In genomic region chr3:100485390-100486132, GRCm38 (mm10) we compare ENCODE assay signal across 11 mouse cellular contexts. TPM values are rescaled to one million over a fixed set of nuclear protein-coding genes. Genes with fewer than 3 reads are reported as not detected.
DNase-seq lines count a peak whose midpoint lies in the region; ATAC-seq and TF ChIP-seq lines count a peak whose summit lies in the region.
"Had no signal": no experiment of that assay in that cellular context is flagged by ENCODE, and none has a peak within 500 bp of the region (broad histone marks: within the 10 kb centered on the region; RNA-seq: fewer than 3 reads in every experiment).

No protein-coding gene starts in this region.

- no peak overlapping the region for H3K27ac ChIP-seq in kidney, embryonic 16.5 days (ENCODE audit: low read length)
- H3K27ac ChIP-seq in liver, embryonic 11.5 days (ENCODE audit: low read depth, low read length) = peak overlapping the region; percentile 28; the same call in 1 of the 2 replicates
- H3K27ac ChIP-seq in left cerebral cortex, adult 2 months = no peak overlapping the region
- no peak overlapping the region for H3K27ac ChIP-seq in gastrocnemius, adult 2 months

- H3K9ac ChIP-seq in kidney, embryonic 16.5 days (replicated peaks; ENCODE audit: low read length) = no peak overlapping the region
- 0 out of 2 replicates have a peak overlapping the region, but pooled peaks have one; percentile 5 for H3K9ac ChIP-seq in liver, embryonic 11.5 days (ENCODE audit: low read depth, low read length)

- no peaks in the 10 kb centered on the region for H3K36me3 ChIP-seq in kidney, embryonic 16.5 days (ENCODE audit: insufficient read depth, low read length)
- H3K36me3 ChIP-seq in liver, embryonic 11.5 days (ENCODE audit: control insufficient read depth, insufficient read depth, low read length) = no peaks in the 10 kb centered on the region

- no peaks in the 10 kb centered on the region for H3K9me3 ChIP-seq in kidney, embryonic 16.5 days (ENCODE audit: low read length)
- no peaks in the 10 kb centered on the region for H3K9me3 ChIP-seq in liver, embryonic 11.5 days (ENCODE audit: control insufficient read depth, low read length)

- H3K27me3 ChIP-seq in kidney, embryonic 16.5 days (ENCODE audit: insufficient read depth, low read length) = peaks cover 24% of the 10 kb centered on the region
- H3K27me3 ChIP-seq in liver, embryonic 11.5 days (replicated peaks; ENCODE audit: control insufficient read depth, insufficient read depth, low read length) = peaks cover 14% of the 10 kb centered on the region

- intact Hi-C loops in left cerebral cortex, adult 2 months (cut with DNase I) = loop anchor here (5.0 kb wide), 2 partner anchors 128 to 197 kb away; no protein-coding TSS in a partner anchor
- intact Hi-C loops in gastrocnemius, adult 2 months (cut with DNase I) = loop anchor here (5.0 to 10.0 kb wide), 3 partner anchors 77 to 301 kb away; partner anchors contain the start of gene Man1a2

- H3K4me3 ChIP-seq in kidney, embryonic 16.5 days (ENCODE audit: low read length) = no peak overlapping the region
- peak overlapping the region; percentile 88 for H3K4me3 ChIP-seq in liver, embryonic 11.5 days (ENCODE audit: low read depth, low read length)
- H3K4me3 ChIP-seq in left cerebral cortex, adult 2 months = no peak overlapping the region
- H3K4me3 ChIP-seq in gastrocnemius, adult 2 months = no peak overlapping the region

- peaks cover 6% of the 10 kb centered on the region for H3K4me1 ChIP-seq in kidney, embryonic 16.5 days (ENCODE audit: insufficient read depth, low read length)
- peaks cover 50% of the 10 kb centered on the region for H3K4me1 ChIP-seq in liver, embryonic 11.5 days (replicated peaks; ENCODE audit: control insufficient read depth, insufficient read depth, low read length)

- no peak for ATAC-seq in kidney, embryonic 16.5 days (ENCODE audit: low FRiP score, low TSS enrichment)
- ATAC-seq in liver, embryonic 11.5 days (replicated peaks; ENCODE audit: low FRiP score) = no peak

- no peak for TF ChIP-seq CTCF in left cerebral cortex, adult 2 months (IDR thresholded peaks at IDR 0.05)
- no peak for TF ChIP-seq CTCF in gastrocnemius, adult 2 months (IDR thresholded peaks at IDR 0.05)

- no peak overlapping the region for H3K4me2 ChIP-seq in kidney, embryonic 16.5 days (replicated peaks; ENCODE audit: low read depth, low read length)
- peak overlapping the region; percentile 97 for H3K4me2 ChIP-seq in liver, embryonic 11.5 days

- 50% methylated on average over 11 of the region's 11 CpGs for WGBS in kidney, embryonic 16.5 days
- 55% methylated on average over 11 of the region's 11 CpGs for WGBS in liver, embryonic 11.5 days

- DNase-seq in kidney, adult 11 months = peak; percentile 31
- DNase-seq in CD4-positive helper T cell, adult 2 months (ENCODE audit: low read depth, low spot score) = peak; percentile 30
- peak; percentile 35 for DNase-seq in T-cell, adult 2 months (ENCODE audit: low spot score)
- no peak for DNase-seq in liver, embryonic 11.5 days (ENCODE audit: low spot score)
- no peak for DNase-seq in left cerebral cortex, adult 2 months (ENCODE audit: extremely low spot score in 1 of 2, low spot score in 2 of 2)
- DNase-seq in gastrocnemius, adult 2 months = no peak
- no peak for DNase-seq in embryo, embryonic 10.5 days (ENCODE audit: low spot score)
- DNase-seq: cerebellum, adult 2 months; heart, postnatal 36 days; thymus, postnatal 4 days had no signal

RNA-seq across cellular contexts. Expression of gene Tent5c, which starts 3.6 kb away (rescaled TPM):
- 8.3 and 9.2 TPM in 2 replicates for polyA plus RNA-seq in kidney, embryonic 16.5 days (2015; fragmentation: Nextera tagmentation; extraction: Ambion mirVana)
- 10.5 and 11.3 TPM in 2 replicates for polyA plus RNA-seq in liver, embryonic 11.5 days (2014; fragmentation: Nextera tagmentation; extraction: Ambion mirVana)
- total RNA-seq in left cerebral cortex, adult 2 months (2021) = 1 to 10 TPM; 2.2 to 2.4 TPM
- 1 to 10 TPM; 1.2 to 1.3 TPM for total RNA-seq in gastrocnemius, adult 2 months (2021)

Comparison
In these comparisons a context has a peak if more than half of its experiments do, and no peak if none do; other contexts are left out.
1. DNase-seq: peak in kidney, adult 11 months (single experiment), CD4-positive helper T cell, adult 2 months (single experiment) and T-cell, adult 2 months (single experiment); none in liver, embryonic 11.5 days (single experiment), left cerebral cortex, adult 2 months (0 of 2), gastrocnemius, adult 2 months (single experiment) and embryo, embryonic 10.5 days (single experiment).